Mouse (Mus musculus): ENCODE measurements at regions not wholly inside any gene's neighbourhood (a gene's known extent, or its start where the extent isn't known, plus 50 kb on each side); places are given as distances from the start of the nearest gene placed in this dataset.
A peak's percentile ranks its signal among the peaks of the same experiment; 100 is the strongest.
"Not testable (repeated sequence)": the region's sequence is repeated elsewhere in the genome, so short reads cannot be mapped to it uniquely, and the experiment has no call there.

DNA sequence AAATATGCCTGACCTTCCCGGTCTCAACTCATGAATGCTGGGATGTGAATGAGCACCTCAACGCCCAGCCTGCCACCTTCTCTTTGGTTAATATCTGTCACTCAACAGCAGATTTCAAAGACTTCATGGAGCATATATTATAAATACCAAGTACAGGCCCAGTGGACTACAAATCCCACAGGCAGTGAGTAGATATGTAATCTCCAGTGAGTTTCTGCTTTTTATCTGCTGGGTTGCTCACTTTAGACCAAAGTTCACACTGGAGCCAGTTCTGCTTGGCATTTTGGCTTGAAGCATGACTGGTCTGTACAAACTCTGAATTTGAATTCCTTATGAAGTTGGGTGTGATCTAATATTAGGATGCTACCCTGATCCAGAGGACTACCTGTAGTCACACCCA lies 377.1 kb upstream of the Ngly1 start:
- DNase-seq, result no peak

DNA sequence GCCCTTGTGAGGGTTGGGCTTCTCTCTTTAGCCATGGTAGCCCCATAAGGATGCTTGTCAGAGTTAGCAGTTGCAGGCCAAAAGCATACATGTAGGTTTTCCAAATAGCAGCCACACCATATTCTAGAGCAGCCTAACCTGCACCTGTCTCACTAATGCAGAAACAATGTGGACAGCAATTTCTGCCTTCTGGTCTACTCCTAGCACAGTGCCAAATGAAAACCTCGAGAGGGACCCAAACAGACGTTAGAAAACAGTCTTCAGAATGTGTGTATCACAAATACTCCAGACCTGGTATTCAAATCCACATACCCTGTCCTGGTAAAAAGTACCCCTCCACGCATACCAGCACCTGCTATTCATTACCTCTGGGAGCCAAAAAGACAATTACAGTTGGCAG lies 368.9 kb upstream of the Ngly1 start:
- DNase-seq, result no peak

DNA sequence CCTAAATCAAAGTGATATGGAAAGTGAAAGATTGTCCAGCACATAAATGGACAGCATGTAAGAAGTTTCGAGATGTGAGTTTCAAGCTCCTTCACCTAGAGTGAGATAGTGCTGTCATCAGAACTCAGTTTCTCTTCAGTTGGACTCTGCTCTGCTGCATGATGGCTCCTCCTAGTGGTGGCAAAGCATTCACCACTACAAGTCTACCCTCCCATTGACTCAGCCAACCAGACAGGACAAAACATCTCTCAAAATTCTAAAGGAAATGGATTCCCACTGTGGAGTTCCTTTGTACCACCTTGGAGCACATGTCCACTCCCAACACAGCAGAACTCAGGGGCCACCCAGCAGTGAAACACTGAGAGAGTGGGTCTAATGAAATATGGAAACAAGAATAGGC lies 367.8 kb upstream of the Ngly1 start:
- peak; percentile 37 to 51 for DNase-seq

DNA sequence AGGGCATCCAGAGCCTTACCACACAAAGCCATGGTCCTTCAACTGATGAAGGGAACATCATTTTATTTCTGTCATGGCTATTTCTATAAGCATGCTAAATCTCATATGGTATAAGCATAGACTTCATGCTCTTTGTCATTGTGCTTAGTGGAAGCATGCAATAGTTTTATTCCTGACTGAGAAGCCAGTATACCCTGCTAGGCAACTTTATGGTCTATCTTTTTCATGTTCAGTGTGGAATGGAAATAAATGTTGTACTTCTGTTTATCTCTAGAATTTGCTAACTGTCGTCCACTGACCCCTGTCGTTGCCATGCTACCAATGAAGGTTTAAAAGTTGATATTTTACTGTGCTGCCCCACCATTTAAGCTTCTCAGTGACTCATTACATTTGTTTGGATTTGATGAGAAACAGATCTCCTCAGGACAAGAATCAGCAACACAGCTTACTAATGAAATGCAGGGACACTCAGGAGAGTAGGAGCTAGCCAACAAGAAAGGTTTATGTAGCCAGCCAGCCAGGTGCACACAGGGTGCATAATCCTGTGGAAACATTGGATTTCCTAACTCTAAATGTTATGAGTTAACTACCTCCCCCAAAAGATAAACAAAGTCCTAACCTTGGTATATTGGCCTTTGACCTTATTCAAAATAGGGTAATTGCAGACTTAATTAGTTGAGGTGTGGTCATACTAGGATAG lies 364.3 kb upstream of the Ngly1 start:
- DNase-seq, result no peak

DNA sequence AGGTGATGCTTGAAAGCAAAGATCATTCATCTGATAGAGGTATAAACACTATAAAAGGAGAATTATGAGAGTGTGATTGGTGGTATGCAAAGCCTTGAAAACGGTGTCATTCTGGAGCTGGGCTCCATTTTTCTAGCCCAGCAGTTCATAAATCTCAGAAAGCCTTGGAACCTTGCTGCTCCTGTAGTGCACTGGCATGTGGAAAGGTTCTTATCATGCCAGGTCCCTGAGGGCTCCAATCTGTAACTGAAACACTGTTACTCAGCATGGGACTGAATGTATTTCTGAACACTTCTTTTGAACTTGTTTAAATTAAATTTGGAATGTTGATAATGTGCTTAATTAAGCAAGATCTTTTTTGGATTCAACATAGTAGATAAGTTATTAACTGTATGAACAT lies 352.0 kb upstream of the Ngly1 start:
- DNase-seq, result no peak

DNA sequence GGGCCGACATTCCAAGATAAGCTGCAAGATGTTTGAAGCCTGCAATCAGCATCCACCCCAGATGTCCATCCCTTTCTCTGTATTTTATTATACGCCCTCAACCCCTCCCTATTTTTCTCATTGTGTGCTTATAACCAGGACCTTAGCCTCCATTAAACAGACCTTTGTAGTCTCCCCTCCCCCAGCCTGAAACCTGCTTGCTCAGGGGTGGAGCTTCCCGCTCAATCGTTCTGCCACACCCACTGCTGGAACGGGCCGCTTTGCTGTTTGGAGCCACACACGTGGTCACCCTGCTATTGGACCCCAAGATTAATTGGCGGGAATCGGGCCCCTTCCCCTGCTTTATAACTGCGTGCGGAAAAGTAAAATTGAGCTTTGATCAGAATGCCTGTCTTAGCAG lies 342.7 kb upstream of the Ngly1 start:
- DNase-seq, result not testable (repeated sequence)

DNA sequence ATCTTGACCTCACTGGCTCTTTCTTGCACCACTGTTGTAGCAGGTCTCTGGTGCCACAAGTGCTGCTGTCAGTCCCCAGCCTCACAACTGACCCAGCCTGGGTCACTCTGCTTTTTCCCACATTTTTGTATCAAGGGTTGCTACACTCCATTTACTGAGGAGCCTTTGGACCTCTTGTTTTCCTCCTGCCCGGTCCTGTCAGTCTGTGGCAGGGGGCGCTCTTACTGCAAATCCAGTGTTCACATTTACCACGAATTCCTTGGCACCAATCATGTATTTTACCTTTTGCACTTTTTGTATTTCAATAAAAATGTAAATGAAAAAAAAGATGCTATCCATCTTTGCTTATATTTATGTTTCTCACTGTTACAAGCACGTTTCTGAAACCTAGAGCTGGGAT lies 335.9 kb upstream of the Ngly1 start:
- DNase-seq, result not testable (repeated sequence)

DNA sequence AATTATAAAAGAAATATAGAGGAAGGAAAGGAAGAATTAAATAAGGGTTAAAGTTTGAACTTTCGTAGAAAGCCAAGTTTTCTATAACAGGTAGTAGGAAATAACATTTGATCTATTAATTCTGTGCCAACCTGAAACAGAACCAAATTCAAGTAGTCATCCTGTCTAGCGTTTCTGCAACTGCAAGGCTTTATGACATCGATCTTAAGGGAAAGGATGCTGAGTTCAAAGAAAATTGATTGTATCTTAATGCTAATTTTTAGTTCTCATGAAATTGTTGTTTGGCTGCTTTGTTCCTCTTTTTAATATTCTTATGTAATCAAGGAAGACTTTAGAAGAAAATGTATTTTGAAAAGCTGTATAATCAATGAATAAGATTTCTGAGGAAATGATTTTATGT lies 334.9 kb upstream of the Ngly1 start:
- DNase-seq, result no peak

DNA sequence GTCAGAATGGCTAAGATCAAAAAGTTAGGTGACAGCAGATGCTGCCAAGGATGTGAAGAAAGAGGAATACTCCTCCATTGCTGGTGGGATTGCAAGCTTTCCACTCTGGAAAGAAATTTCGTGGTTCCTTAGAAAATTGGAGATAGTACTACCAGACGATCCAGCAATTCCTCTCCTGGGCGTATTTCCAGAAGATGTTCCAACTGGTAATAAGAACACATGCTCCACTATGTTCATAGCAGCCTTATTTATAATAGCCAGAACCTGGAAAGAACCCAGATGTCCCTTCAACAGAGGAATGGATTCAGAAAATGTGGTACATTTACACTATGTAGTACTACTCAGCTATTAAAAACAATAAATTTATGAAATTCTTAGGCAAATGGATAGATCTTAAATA lies 324.4 kb upstream of the Ngly1 start:
- DNase-seq, result not testable (repeated sequence)

DNA sequence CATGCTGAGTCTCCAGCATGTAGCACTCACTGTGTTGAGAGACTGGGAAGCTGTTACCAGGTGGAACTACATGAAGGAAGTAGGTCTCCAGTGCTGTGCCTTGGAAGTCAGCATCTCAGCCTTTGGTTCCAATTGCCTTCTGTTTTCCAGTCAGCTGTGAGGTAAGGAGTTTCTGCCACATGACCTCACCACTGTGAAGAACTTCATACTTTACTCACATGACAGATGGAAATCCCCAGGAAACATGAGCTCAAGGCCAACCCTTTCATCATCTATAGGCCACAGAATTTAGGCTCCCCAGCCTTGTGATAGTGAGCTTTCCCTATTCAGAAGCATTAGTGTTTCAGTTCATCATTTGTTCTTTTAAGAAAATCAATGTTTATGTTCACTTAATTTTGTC lies 314.4 kb upstream of the Ngly1 start:
- DNase-seq, result no peak

DNA sequence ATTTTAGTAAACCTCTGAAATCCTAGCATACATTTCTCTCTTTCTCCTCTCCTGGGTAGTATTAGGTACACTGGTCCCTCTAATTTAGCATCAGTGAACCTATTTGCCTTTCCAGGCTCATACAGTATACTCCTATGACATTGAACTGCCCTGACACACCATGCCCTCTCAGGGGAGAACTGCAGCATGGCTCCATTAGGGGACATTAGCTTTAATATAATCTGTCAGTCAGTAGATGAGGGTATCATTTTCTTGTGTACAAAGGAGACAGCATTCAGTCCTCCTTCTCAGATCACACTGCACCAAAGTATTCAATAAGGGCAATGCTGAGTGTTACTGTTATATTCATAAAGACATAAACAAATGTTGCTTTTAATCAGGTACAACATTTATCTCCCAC lies 278.8 kb upstream of the Ngly1 start:
- DNase-seq, result no peak

DNA sequence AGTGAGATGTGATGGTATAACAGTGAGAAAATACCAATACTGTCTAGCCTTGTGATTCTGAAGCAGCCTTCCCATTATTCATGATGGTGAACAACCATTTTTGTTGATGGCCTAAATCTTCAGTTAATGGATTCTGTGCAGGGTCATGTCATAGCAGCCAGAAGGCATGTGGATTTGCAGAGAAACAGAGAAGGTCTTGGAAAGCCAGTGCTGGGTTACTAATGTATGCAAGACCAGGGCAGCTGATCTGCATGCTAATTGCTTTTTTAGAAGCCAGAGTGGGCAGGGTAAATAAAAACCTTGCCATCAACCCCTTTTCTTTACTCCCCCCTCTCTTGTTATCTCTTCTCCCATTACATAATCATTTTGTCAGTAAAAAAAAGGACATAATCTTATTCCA lies 278.3 kb upstream of the Ngly1 start:
- DNase-seq, result no peak

DNA sequence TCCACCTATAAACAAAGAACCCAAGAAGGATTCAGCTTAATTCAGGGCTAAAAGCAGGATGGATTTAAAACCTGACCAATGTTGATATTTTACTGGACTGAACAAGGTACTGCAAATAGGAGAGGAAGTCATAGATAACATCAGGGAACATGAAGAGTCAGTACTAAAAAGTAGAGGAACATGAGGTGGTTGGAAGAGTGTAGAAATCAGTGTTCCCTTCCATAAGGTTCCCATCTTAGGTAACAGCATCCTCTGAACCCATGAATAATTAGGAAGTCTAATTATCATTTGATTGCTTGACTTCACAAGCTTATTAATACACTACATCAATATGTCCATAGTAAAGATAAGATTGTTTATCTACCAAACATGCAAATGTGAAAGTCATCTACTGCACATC lies 277.8 kb upstream of the Ngly1 start:
- DNase-seq, result no peak

DNA sequence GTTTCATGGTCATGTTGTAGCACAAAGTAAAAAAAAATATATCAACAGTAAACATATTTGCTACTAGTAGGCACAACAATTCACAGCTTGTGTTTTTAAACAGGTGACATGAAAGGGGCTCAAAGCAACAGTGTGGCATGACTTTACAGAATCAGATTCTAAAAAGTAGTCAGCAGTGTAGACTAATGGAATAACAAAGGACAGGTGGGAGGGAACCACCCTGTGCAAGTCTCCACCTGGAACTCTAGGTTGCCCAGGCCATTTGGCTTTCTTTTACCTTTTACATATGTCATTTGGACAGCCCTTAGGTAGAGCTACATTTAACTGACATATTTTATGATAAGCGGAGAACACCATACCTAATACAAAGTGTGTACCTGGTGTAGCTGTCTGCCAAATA lies 271.7 kb upstream of the Ngly1 start:
- DNase-seq, result no peak

DNA sequence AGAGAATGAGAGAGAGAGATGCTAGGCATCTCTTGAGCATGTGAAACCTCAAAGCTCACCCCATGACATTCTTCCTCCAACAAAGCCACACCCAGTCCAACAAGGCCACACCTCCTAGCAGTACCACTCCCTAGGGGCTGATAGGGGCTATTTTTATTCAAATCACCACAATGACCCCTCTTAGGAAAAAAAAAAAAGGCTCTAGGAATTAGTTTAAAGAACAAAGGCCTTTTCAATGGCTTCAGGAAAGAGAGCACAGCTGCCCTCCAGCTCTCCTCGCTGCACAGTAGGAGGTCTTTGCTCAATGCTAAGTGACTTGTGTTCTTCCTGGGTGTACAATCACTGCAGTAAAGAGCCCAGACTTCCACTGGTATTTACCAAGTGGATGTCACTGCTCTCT lies 270.8 kb upstream of the Ngly1 start:
- no peak for DNase-seq

DNA sequence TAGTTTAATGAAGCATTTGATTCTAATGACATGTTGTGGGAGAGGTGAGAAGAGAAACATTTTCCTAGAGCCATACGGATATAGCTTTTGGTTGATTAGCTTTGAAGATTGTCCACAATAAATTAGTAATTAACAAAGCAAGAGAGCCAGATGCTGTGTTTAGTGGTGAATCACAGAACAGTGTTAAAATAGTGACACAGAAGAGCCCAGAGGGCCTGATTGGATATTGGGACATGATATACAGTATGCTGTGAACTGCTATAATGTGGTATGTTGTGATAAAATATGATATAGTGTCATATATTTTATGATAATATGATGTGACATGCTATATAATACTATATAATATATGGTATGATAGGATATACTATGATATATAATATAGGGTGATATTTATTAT lies 243.7 kb upstream of the Ngly1 start:
- no peak for DNase-seq

DNA sequence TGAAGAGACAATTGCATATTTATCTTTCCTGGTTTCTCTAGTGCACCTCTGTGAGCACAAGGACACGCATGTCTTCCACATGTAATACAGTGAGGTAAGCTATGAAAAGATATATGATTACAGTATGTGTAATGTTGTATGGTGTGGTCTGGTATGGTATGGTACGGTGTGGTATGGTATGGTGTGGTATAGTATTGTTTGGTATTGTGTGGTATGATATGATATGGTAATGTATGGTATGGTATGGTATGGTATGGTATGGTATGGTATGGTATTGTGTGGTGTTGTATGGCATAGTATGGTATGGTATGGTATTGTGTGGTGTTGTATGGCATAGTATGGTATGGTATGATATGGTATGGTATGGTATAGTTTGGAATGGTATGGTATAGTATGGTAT lies 242.1 kb upstream of the Ngly1 start:
- DNase-seq, result no peak

DNA sequence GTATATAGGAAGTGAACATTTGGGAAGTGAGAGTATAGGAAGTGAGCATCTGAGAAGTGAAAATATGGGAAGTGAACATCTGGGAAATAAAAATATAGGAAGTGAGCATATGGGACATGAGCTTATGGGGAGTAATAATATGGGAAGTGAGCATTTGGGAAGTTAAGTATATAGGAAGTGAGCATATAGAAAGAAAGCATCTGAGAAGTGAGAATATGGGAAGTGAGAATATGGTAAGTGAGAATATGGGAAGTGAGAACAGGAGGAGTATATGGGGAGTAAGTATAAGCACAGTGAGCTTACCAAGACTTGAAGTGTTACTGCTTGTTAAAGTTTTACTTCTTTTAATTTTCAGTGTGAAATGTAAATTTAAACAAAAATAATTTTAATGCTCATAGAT lies 239.3 kb upstream of the Ngly1 start:
- DNase-seq, result no peak

DNA sequence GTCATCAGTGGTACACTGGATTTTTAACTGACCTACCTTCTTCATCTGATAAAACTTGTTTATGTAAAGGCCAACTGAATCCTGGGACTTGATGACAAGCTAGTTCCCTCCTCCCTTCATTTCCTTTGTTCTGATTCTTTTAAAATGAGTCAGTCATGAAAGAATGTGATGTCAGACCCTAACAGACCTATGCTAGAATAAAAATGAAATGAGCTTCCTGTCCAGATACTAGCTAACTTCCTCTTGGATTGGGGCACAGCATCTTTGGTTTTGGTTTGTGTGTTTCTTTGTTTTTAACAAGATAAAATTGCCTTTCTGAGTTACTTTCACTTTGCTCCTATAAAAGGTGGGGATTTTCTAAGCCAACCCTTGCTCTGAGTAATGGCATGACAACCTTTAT lies 225.2 kb upstream of the Ngly1 start:
- no peak for DNase-seq

DNA sequence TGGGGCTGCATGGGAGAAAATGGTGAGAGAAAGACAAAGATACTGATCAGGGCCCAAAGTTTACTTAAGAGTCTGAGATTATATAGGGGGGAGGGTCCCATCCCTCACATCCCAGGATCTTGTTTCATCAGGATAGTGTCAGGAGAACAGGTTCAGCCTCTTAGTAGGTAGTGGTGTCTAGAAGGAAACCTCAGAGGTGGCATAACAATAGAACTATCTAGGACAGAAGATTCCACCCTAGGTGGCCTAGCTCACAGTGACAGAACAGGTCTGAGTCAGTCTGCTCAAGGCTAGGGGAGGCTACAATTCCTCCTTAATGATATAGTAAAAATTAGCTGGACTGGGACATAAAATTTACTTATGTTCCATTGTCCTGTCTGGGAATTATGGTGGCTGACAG lies 211.3 kb upstream of the Ngly1 start:
- no peak for DNase-seq

DNA sequence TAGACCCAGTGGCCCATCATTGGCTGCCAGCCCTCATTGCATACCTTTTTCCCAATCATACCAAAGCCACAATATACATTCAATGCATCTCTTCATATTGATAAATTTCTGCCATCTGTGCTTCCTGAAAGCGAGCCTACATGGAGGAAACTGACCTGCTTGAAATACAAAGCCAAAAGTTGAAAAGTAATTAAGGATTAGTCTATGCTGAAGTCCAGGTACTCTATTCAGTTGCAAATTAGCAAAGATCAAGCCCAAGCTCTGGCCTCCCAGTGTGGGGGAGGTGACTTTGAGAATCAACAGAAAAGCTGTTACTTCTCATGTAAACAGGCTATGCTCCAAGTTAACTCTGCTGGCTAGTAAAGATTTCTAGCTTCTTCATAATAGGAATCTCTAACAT lies 210.7 kb upstream of the Ngly1 start:
- DNase-seq, result no peak

DNA sequence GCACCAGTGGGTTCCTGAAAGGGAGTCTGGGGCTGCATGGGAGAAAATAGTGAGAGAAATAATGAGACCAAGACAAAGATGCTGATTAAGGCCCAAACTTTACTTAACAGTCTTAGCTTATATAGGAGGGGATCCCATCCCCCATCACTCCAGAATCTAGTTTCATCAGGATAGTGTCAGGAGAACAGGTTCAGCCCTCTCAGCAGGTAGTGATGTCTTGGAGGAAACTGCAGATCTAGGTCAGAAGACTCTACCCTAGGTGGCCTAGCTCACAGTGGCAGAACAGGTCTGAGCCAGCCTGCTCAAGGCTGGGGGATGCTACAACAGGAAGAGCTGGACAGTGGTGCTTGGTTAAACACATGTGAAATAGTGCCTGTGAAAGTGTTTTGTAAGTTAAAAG lies 204.6 kb upstream of the Ngly1 start:
- no peak for DNase-seq

DNA sequence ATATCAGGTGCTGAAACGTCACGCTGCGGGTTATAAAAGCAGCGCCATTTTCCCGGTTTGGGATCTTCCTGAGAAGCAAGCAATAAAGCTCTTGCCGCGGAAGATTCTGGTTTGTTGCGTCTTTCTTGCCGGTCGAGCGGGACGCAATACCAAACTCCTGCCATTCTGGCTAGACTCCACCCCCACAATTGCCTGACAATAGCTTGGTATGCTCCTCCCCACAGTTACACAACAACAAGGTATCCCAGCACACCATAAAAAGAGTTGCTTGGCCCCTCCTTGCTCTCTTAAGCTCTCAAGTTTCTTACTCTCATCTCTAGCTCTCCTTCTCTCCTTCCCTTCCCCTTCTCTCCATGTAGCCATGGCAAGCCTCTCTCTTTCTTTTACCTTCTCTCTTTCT lies 176.5 kb upstream of the Ngly1 start:
- not testable (repeated sequence) for DNase-seq

DNA sequence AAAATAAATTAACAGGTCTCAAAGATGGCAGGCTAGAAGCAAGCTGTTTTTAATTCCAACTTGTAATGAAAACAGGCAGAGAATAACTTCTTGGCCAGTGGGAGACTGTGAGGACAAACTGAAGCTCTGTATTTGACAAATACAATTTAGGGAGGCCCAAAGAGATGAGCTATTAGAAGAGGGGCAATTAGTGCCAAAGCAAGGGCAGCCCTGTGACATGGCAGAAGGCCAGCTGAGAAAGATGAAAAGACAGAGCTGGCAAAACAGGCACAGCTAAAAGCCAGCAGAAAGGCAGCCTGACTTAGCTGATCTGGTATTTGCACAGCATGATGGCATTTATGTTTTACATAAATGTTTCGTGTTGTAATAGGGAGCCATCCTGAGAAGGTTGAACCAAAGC lies 175.0 kb upstream of the Ngly1 start:
- no peak for DNase-seq

DNA sequence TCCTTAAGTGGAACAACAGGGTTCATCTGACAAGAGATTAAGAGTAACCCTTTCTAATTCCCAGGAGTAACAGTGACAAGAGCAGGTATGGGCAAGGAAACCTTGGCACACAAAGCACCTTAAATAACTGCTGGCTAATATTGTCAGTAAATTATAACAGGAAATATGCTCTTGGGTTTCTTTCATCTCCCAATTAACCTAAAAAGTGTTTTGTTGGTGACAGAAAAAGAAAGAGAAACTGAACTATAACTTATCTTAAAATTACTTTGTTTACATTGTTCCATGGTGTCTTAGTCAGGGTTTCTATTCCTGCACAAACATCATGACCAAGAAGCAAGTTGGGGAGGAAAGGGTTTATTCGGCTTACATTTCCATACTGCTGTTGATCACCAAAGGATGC lies 170.0 kb upstream of the Ngly1 start:
- no peak for DNase-seq

DNA sequence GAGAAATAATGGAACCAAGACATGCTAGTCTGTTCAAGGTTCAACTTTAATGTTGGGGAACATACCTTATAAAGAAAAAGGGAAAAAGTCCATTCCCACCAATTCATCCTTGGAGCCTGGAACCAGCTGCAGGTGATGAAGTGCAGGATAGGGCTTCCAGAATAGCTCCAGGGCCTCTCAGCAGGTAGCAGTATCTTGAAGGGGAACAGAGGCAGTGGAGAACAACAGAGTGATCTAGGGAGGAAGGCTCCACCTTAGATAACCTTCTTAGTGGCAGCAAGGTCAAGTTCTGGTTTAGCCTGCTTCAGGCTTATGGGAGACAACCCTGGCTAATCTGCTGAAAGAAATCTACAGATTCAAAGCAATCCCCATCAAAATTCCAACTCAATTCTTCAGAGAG lies 161.8 kb upstream of the Ngly1 start:
- DNase-seq, result not testable (repeated sequence)
